Mouse (Mus musculus) adipocyte (in vitro differentiated cells): ENCODE results near the gene Sash1.

Experiments
- DNase-seq: peaks from one replicate; pipeline ENCODE4 v3.0.0-alpha.2; 2016; ENCODE audit warnings: low spot score

Gene Sash1

GRCm38 (mm10) chr10:8885630-8886527 is at the start of gene Sash1:
Gene Sash1, minus strand, starts transcription at chr10:8886070.
- DNase-seq, result peak; percentile 90

- DNase-seq, result peak; percentile 52
Measured at GRCm38 (mm10) chr10:8935601-8936000, 49.7 kb upstream of the Sash1 start.

GRCm38 (mm10) chr10:8933451-8934372 is 47.8 kb upstream of the Sash1 start:
- no peak for DNase-seq

GRCm38 (mm10) chr10:8931548-8932240 is 45.8 kb upstream of the Sash1 start:
- DNase-seq, result no peak

GRCm38 (mm10) chr10:8930672-8931071 is 44.8 kb upstream of the Sash1 start:
- DNase-seq, result no peak

- DNase-seq, result peak; percentile 21
Measured at GRCm38 (mm10) chr10:8928775-8929647, 43.1 kb upstream of the Sash1 start.

- no peak for DNase-seq
Measured at GRCm38 (mm10) chr10:8928261-8928660, 42.4 kb upstream of the Sash1 start.

GRCm38 (mm10) chr10:8926906-8927305 is 41.0 kb upstream of the Sash1 start:
- DNase-seq, result no peak

GRCm38 (mm10) chr10:8926295-8926694 is 40.4 kb upstream of the Sash1 start:
- no peak for DNase-seq

GRCm38 (mm10) chr10:8925299-8925698 is 39.4 kb upstream of the Sash1 start:
- DNase-seq, result no peak

GRCm38 (mm10) chr10:8921098-8921693 is 35.3 kb upstream of the Sash1 start:
- no peak for DNase-seq

- no peak for DNase-seq
Measured at GRCm38 (mm10) chr10:8917798-8918197, 31.9 kb upstream of the Sash1 start.

- no peak for DNase-seq
Measured at GRCm38 (mm10) chr10:8917350-8917749, 31.5 kb upstream of the Sash1 start.

GRCm38 (mm10) chr10:8915755-8916154 is 29.9 kb upstream of the Sash1 start:
- no peak for DNase-seq

- DNase-seq, result no peak
Measured at GRCm38 (mm10) chr10:8913904-8914303, 28.0 kb upstream of the Sash1 start.

- no peak for DNase-seq
Measured at GRCm38 (mm10) chr10:8912706-8913275, 26.9 kb upstream of the Sash1 start.

GRCm38 (mm10) chr10:8912213-8912612 is 26.3 kb upstream of the Sash1 start:
- no peak for DNase-seq

- DNase-seq, result no peak
Measured at GRCm38 (mm10) chr10:8910237-8910990, 24.5 kb upstream of the Sash1 start.

- DNase-seq, result peak; percentile 47
Measured at GRCm38 (mm10) chr10:8903086-8903485, 17.2 kb upstream of the Sash1 start.

- DNase-seq, result no peak
Measured at GRCm38 (mm10) chr10:8902412-8902811, 16.5 kb upstream of the Sash1 start.
